Mouse (Mus musculus) stomach, embryonic 16.5 days (tissue): ENCODE results near the gene Gpc6. TPM values are rescaled to one million over a fixed set of nuclear protein-coding genes. Genes with fewer than 3 reads are reported as not detected.

Experiments
- ATAC-seq: fragments of 200-750 bp; cut with Nextera tagmentation; 2 replicates; pipeline ENCODE4 v1.8.0; 2017; ENCODE audit warnings: moderate number of reproducible peaks, moderate TSS enrichment; ENCODE audit not compliant: insufficient read depth, low FRiP score
- H3K27ac ChIP-seq: fragments of 300-500 bp; sonication (generic); 2 replicates; pipeline ENCODE4 v1.5.1; 2014; ENCODE audit warnings: low read length
- H3K27me3 ChIP-seq: fragments of 300-500 bp; sonication (generic); 2 replicates; pipeline ENCODE4 v1.6.1; 2014; ENCODE audit warnings: low read length, control low read depth, mixed read lengths; ENCODE audit not compliant: control insufficient read depth, insufficient read depth
- H3K36me3 ChIP-seq: fragments of 300-500 bp; sonication (generic); 2 replicates; pipeline ENCODE4 v1.6.1; 2014; ENCODE audit warnings: low read length; ENCODE audit not compliant: control insufficient read depth, insufficient read depth
- H3K4me1 ChIP-seq: fragments of 300-500 bp; sonication (generic); 2 replicates; pipeline ENCODE4 v1.6.1; 2014; ENCODE audit warnings: low read length, control low read depth, mixed read lengths; ENCODE audit not compliant: control insufficient read depth, insufficient read depth
- H3K4me2 ChIP-seq: fragments of 300-500 bp; sonication (generic); 2 replicates; pipeline ENCODE4 v1.6.1; 2014; ENCODE audit warnings: low read depth, low read length, mixed read lengths
- H3K4me3 ChIP-seq: fragments of 300-500 bp; sonication (generic); replicated peaks from 2 replicates; pipeline ENCODE4 v1.5.1; 2014; ENCODE audit warnings: mild to moderate bottlenecking, low read length
- H3K9ac ChIP-seq: fragments of 300-500 bp; sonication (generic); 2 replicates; pipeline ENCODE4 v1.6.1; 2014; ENCODE audit warnings: low read length
- H3K9me3 ChIP-seq: fragments of 300-500 bp; sonication (generic); replicated peaks from 2 replicates; pipeline ENCODE4 v1.6.1; 2016; ENCODE audit warnings: low read length, control low read depth; ENCODE audit not compliant: control insufficient read depth
- WGBS: fragments of 180-500 bp; shearing (Covaris S2); extraction: QIAGEN DNeasy Blood & Tissue Kit; methylation state at CpG from one replicate; pipeline ENCODE4 v1.1.7; 2014; 5-methylcytosine and 5-hydroxymethylcytosine counted together
- polyA plus RNA-seq: library from polyadenylated mRNA; unstranded; fragments of >200 nt; fragmentation: Nextera tagmentation; extraction: Ambion mirVana; gene quantifications from 2 replicates; pipeline ENCODE4 v1.2.1, GENCODE M21; 2015

Gpc6 gene
- polyA plus RNA-seq, 1 experiment from 2014 or later = 46.7 TPM

GRCm38 (mm10) chr14:117384096-117384770 is 459.1 kb downstream of the Gpc6 start:
- no peak overlapping the region for H3K9ac ChIP-seq
- H3K36me3 ChIP-seq = no peaks in the 10 kb centered on the region
- ATAC-seq = no peak
- no peaks in the 10 kb centered on the region for H3K9me3 ChIP-seq
- no peak overlapping the region for H3K4me3 ChIP-seq
- no peak overlapping the region for H3K27ac ChIP-seq
- H3K4me1 ChIP-seq = peaks cover 4% of the 10 kb centered on the region
- no peaks in the 10 kb centered on the region for H3K27me3 ChIP-seq
- WGBS = 57% methylated on average over 8 of the region's 8 CpGs
- no peak overlapping the region for H3K4me2 ChIP-seq

DNA sequence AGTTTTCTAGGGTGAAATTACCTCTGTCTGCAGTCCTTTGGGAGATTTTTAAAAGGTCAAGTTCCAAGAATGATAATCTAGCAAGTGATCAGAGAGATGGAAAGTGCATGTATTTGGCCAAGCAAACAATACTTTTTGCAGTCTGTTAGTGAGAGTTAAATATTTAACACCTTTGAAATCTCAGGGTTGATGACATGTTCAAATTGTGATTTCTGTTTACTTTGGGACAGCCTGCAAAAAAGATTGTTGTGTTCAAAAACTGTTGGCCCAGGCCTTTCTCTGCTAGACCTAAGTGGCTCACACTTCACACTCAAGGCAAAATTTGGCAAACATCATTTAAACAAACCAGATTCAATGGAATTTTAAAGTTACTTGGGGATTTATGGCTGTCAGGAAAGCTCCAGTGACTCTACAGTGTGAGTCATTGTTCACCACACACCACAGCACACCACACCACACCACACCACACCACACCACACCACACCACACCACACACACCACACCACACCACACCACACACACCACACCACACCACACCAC is 460.7 kb downstream of the Gpc6 start:
- no peaks in the 10 kb centered on the region for H3K27me3 ChIP-seq
- H3K27ac ChIP-seq = no peak overlapping the region
- ATAC-seq = no peak
- H3K9me3 ChIP-seq = no peaks in the 10 kb centered on the region
- no peak overlapping the region for H3K4me2 ChIP-seq
- H3K4me1 ChIP-seq = no peaks in the 10 kb centered on the region
- H3K4me3 ChIP-seq = no peak overlapping the region
- H3K9ac ChIP-seq = no peak overlapping the region
- no peaks in the 10 kb centered on the region for H3K36me3 ChIP-seq

GRCm38 (mm10) chr14:117390794-117391320 is 465.7 kb downstream of the Gpc6 start:
- Histone ChIP-seq H3K27me3 (no peaks in the 10 kb centered on the region), H3K36me3 (no peaks in the 10 kb centered on the region), H3K4me3 (no peak overlapping the region), H3K27ac (no peak overlapping the region), H3K4me2 (no peak overlapping the region), H3K9me3 (no peaks in the 10 kb centered on the region), H3K9ac (no peak overlapping the region), H3K4me1 (no peaks in the 10 kb centered on the region)
- no peak for ATAC-seq
- 80% methylated on average over 3 of the region's 3 CpGs for WGBS

GRCm38 (mm10) chr14:117391412-117391811 is 466.3 kb downstream of the Gpc6 start:
- Histone ChIP-seq H3K9me3 (no peaks in the 10 kb centered on the region), H3K4me3 (no peak overlapping the region), H3K36me3 (no peaks in the 10 kb centered on the region), H3K9ac (no peak overlapping the region), H3K27ac (no peak overlapping the region), H3K4me1 (no peaks in the 10 kb centered on the region), H3K4me2 (no peak overlapping the region), H3K27me3 (no peaks in the 10 kb centered on the region)
- 46% methylated on average over 4 of the region's 4 CpGs for WGBS
- ATAC-seq = no peak

- WGBS = 77% methylated on average over 3 of the region's 3 CpGs
- H3K4me2 ChIP-seq = no peak overlapping the region
- H3K36me3 ChIP-seq = no peaks in the 10 kb centered on the region
Observed at GRCm38 (mm10) chr14:117397165-117397564, 472.1 kb downstream of the Gpc6 start.

GRCm38 (mm10) chr14:117407824-117408524 is 482.9 kb downstream of the Gpc6 start:
- H3K4me3 ChIP-seq = no peak overlapping the region
- no peak overlapping the region for H3K27ac ChIP-seq
- no peak overlapping the region for H3K4me2 ChIP-seq
- WGBS = 74% methylated on average over 9 of the region's 9 CpGs
- H3K9me3 ChIP-seq = no peaks in the 10 kb centered on the region
- H3K36me3 ChIP-seq = no peaks in the 10 kb centered on the region
- H3K4me1 ChIP-seq = no peaks in the 10 kb centered on the region
- no peaks in the 10 kb centered on the region for H3K27me3 ChIP-seq
- no peak for ATAC-seq
- H3K9ac ChIP-seq = no peak overlapping the region

More at GRCm38 (mm10) chr14:117397165-117397564, 472.1 kb downstream of the Gpc6 start:
- Histone ChIP-seq H3K4me1 (no peaks in the 10 kb centered on the region), H3K27ac (no peak overlapping the region), H3K4me3 (no peak overlapping the region), H3K27me3 (no peaks in the 10 kb centered on the region), H3K9me3 (no peaks in the 10 kb centered on the region), H3K9ac (no peak overlapping the region)
- no peak for ATAC-seq

- no peak for ATAC-seq
- Histone ChIP-seq H3K4me3 (no peak overlapping the region), H3K27me3 (no peaks in the 10 kb centered on the region), H3K4me1 (no peaks in the 10 kb centered on the region), H3K4me2 (no peak overlapping the region), H3K36me3 (no peaks in the 10 kb centered on the region), H3K27ac (no peak overlapping the region), H3K9ac (no peak overlapping the region), H3K9me3 (no peaks in the 10 kb centered on the region)
- 84% methylated on average over 3 of the region's 3 CpGs for WGBS
Observed at GRCm38 (mm10) chr14:117408525-117408835, 483.4 kb downstream of the Gpc6 start.

- no peak overlapping the region for H3K4me3 ChIP-seq
- no peak overlapping the region for H3K27ac ChIP-seq
- 76% methylated on average over 2 of the region's 2 CpGs for WGBS
- ATAC-seq = no peak
- no peak overlapping the region for H3K9ac ChIP-seq
- H3K9me3 ChIP-seq = no peaks in the 10 kb centered on the region
- no peak overlapping the region for H3K4me2 ChIP-seq
- no peaks in the 10 kb centered on the region for H3K4me1 ChIP-seq
- H3K27me3 ChIP-seq = no peaks in the 10 kb centered on the region
- H3K36me3 ChIP-seq = no peaks in the 10 kb centered on the region
Observed at GRCm38 (mm10) chr14:117409778-117410177, 484.7 kb downstream of the Gpc6 start.

- ATAC-seq = no peak
- no peaks in the 10 kb centered on the region for H3K4me1 ChIP-seq
- H3K4me2 ChIP-seq = no peak overlapping the region
- H3K27ac ChIP-seq = no peak overlapping the region
- 93% methylated on average over 2 of the region's 2 CpGs for WGBS
- no peak overlapping the region for H3K9ac ChIP-seq
- no peak overlapping the region for H3K4me3 ChIP-seq
- H3K27me3 ChIP-seq = no peaks in the 10 kb centered on the region
- no peaks in the 10 kb centered on the region for H3K9me3 ChIP-seq
- no peaks in the 10 kb centered on the region for H3K36me3 ChIP-seq
Observed at GRCm38 (mm10) chr14:117410511-117410910, 485.4 kb downstream of the Gpc6 start.
